Mouse (Mus musculus): ENCODE data around the gene Gm17268. TPM values are rescaled to one million over a fixed set of nuclear protein-coding genes. Genes with fewer than 3 reads are reported as not detected.
A peak's percentile ranks its signal among the peaks of the same experiment; 100 is the strongest.

Gene Gm17268
- total RNA-seq, 2 experiments from 2014 or later = not detected

DNA sequence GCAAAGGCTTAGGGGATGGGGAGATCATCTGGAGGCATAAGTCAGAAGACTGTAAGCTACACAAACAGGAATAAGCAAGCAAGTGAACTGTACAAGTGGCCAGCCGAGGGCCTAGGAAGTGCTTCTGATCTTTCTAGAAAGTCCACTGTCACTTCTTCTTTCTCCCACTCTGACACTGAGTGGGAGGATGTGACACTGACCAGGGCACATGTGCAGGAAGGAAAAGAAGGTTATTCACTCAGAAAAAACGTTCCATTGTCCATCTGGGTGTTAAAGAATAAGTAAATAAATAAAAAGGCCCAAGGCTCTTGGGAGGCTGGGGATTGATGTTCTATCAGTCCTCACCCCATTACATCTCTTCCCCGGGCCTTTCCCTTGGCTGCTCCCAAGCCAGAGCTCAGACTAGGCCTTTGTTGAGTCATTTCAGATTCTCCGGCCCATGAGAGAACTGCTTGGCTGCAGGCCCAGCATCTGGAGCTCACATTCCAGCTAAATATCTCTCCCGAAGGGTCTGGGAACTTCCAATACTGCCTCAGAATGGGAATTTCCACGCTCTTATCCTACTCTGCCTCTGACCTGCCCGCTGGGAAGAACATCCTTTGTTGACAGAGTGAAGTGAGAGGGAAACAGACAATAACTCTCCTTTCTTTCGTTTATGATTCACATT is 5.6 kb downstream of the Gm17268 start:
- intact Hi-C loops (cut with DNase I) = no loop called here
- peak; percentile 80 to 84 for DNase-seq

DNA sequence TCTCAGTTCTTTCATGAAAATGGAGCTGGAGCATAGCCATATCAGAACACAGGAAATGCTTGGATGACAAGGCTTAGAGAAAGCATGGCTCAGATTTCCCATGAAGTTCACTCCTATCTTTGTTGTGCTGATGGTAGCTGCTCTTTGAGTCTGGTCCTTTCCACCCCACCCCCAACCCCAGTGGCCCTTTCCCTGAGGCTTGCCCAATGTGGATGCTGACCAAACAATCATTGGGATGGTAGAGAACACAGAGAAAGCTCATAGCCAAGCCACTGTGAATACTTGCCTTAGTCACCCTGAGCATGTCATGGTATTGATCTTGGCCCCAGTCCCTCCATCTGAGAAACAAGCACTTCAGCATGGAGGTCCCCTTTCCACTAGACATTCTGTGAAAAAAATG is 6.2 kb downstream of the Gm17268 start:
- intact Hi-C loops (cut with DNase I) = no loop called here
- DNase-seq = no peak

- intact Hi-C loops (cut with DNase I) = no loop called here
- no peak for DNase-seq
Observed at GRCm38 (mm10) chr11:82030171-82030570, 8.2 kb downstream of the Gm17268 start.

GRCm38 (mm10) chr11:82023769-82024168 is 14.6 kb downstream of the Gm17268 start:
- intact Hi-C loops (cut with DNase I) = no loop called here
- DNase-seq = no peak

DNA sequence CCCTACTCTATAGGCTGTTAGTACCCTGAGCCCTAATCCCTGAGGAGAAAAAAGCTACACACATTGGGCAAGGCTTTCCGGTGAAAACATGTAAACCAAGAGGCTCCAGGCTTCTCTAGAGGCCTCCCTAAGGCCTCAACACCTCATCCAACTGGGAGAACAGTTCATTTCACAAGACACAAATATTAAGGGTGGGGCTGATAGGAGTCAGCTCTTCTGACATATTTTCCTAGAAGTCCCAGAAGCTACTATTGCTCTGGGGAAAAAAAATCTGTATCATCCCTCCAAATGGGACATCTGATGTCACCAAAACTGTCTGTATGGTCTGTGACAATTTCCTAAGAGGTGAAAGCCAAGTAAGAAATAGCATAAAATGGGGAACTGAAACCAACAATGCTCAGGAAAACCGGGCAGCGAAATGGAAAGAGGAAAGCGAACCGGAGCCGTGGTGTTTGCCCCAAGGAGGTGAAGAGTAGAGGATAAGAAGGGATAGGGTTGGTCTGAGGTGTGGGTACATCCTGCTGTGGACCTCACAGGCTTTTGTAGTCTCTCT is 15.8 kb downstream of the Gm17268 start:
- intact Hi-C loops (cut with DNase I) = no loop called here
- DNase-seq = no peak

GRCm38 (mm10) chr11:82021406-82021805 is 17.0 kb downstream of the Gm17268 start:
- intact Hi-C loops (cut with DNase I) = no loop called here
- DNase-seq = no peak

GRCm38 (mm10) chr11:82019793-82020192 is 18.6 kb downstream of the Gm17268 start:
- intact Hi-C loops (cut with DNase I) = no loop called here
- DNase-seq = no peak

DNA sequence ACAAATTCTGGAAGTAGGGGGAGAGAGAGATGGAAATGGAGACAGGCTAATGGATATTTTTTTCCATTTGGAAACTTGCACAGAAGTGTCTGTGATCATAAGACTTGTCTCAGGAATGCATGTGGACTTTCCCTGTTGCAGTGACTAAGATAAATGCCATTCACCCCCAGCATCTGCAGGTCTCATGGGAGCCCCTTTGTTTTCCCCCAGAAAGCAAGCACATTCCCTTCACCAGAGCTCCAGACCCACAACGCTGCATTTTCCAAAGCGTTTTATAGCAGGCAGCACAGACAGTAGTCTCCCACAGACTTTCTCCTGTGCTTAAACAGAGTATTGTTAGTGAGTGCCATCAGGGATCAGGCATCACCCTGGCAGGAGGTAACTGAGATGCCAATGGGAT is 19.0 kb downstream of the Gm17268 start:
- intact Hi-C loops (cut with DNase I) = no loop called here
- DNase-seq = no peak

DNA sequence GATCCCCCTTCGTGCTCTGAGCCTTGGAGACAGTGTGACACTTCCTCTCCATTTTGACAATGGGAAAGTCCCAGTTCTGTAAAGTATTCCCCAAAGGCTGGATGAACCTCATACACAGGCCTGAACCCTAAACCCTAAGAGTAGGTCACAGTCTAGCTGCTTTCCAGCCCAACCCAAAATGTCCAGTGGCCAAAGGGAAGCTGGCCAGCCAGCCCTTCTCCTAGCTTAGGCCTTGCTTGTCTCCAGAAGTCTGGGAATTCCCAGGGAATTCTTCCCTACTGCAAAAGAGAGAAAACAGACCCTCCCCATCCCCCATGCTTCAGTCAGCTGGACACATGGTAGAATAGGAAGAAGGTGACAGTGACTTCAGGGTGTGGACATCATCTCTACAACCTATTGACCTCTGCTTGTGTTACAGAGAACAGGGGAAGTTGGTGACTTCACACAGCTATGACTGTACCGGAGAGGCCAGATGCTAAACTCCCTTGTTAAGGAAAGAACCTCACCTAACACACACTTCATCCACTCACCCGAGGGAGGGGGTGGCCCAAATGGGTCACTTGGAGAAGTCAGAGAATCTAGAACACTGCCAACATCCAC is 22.1 kb downstream of the Gm17268 start:
- intact Hi-C loops (cut with DNase I) = no loop called here
- peak; percentile 40 to 52 for DNase-seq

DNA sequence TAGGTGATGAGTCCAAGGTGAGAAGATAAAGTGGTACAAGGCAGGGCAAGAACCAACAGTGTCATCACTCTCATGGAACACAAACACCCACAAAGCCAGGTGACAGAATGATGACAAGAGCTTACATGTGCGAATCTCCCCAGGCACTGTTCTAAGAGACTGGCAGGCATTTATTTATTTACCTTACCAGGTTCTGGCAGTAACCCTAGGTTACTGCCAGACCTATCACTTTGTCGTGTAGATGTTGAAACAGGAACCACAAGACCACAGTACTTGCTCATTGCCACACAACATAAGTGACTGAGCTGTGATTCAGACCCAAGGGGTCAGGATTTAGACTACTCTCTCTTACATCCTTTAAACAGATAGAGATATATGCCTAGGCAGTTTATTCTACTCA is 23.3 kb downstream of the Gm17268 start:
- intact Hi-C loops (cut with DNase I) = no loop called here
- no peak for DNase-seq

DNA sequence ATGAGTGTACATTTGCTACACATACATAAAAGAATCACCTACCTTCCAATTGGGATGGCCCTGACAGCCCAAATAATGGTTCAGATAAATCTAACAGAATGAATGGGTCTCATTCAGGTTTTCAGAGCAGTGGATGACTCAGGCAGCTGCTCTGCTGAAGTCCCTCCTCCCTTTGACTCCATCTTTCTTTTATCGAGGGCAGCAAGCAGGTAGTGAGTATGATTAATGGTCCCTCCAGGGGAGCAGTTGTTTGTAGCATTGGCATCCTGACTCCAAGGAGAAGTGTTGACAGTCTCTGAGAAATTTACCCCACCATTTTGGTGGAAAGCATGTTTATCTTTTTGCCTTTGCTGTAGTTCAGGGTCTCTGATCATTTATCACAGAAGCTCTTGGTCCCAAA is 24.6 kb downstream of the Gm17268 start:
- intact Hi-C loops (cut with DNase I) = no loop called here
- no peak for DNase-seq

GRCm38 (mm10) chr11:82011411-82012193 is 26.8 kb downstream of the Gm17268 start:
- DNase-seq = peak in 1 of 2 experiments; percentile 38
- intact Hi-C loops (cut with DNase I) = no loop called here

GRCm38 (mm10) chr11:82010115-82010514 is 28.2 kb downstream of the Gm17268 start:
- DNase-seq = no peak
- intact Hi-C loops (cut with DNase I) = no loop called here

GRCm38 (mm10) chr11:82006796-82007423 is 31.5 kb downstream of the Gm17268 start:
- DNase-seq = peak; percentile 77 to 78
- intact Hi-C loops (cut with DNase I) = no loop called here

- intact Hi-C loops (cut with DNase I) = no loop called here
- no peak for DNase-seq
Observed at GRCm38 (mm10) chr11:82004810-82005209, 33.6 kb downstream of the Gm17268 start.

- intact Hi-C loops (cut with DNase I) = no loop called here
- no peak for DNase-seq
Observed at GRCm38 (mm10) chr11:82000581-82000980, 37.8 kb downstream of the Gm17268 start.

DNA sequence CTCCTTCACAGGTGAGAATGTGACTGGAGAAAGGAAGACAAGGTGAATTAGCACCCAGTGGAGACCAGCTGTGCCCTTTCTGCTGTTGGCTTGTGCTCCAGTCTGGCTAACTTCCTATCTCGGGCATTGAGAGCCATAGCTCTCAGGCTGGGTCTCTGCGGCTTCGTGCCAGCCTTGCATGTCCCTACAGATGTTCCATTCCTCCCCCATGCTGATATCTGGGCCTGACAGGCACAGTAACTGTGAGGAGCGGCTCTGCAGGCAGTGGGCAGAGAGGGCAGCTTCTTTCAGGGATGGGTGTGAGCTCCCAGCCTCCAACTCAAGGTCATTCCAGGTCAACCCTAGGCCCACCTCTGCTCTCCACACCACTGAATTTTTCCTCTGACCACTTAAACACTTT is 38.9 kb downstream of the Gm17268 start:
- intact Hi-C loops (cut with DNase I) = loop anchor here (5.0 kb wide), 1 partner anchor 38 kb away; the partner anchor contains the start of genes Ccl2 and Gm17268

GRCm38 (mm10) chr11:81998646-81999045 is 39.7 kb downstream of the Gm17268 start:
- intact Hi-C loops (cut with DNase I) = loop anchor here (5.0 kb wide), 1 partner anchor 39 kb away; the partner anchor contains the start of genes Ccl2 and Gm17268

More for the DNA sequence above, 38.9 kb downstream of the Gm17268 start:
- DNase-seq = no peak

DNA sequence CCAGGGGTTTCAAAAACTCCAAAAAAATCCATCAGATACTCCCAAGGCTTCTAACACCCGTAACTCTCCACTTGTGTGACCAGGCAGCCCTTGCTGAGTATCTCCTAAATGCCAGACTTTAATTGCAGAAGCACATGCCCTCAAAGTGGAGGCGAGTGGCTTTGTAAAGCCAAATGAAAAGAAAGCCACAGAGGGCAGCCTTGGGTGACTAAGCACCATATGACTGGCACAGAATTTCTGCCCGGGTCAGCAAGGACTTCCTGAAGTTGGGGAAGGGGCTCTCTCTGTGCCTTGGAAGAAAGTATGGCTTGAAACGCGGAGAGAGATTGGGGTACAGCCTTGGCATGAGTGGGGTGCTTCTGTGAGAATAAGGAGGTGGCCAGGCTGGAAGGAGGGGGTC is 41.3 kb downstream of the Gm17268 start:
- intact Hi-C loops (cut with DNase I) = loop anchor here (5.0 kb wide), 1 partner anchor 40 kb away; the partner anchor contains the start of genes Ccl2 and Gm17268

More at GRCm38 (mm10) chr11:81998646-81999045, 39.7 kb downstream of the Gm17268 start:
- no peak for DNase-seq

DNA sequence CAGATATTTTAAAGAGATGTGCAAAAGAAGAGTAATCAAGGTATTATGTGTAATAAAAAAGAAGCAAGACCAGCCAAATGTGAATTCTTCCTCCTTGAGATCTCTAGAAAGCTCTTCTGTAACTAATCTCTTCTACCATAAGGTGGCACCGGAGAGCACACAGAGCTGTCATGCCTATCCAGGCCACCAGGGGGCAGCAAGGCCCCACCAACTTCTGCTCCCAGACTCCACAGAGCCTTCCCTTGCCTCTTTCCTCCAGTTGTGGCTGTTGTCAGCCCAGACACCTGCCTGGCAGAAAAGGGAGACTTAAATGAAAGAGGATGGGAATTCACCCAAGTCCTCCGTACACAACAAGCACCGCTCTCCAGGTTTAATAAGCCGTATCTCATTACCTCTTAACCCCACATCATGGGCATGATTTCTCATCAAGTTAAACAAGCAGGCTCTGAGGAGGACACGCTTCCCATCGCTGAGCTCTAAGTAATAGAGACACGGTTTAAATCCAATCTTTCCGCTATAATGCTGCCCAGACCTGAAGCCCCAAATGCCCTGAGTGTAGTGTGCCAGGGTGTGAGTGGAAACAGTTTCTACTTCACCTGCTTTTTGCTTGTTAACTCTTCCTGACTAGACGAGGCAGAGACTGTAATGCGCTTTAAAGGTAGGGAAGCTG is 42.1 kb downstream of the Gm17268 start:
- intact Hi-C loops (cut with DNase I) = loop anchor here (1.0 to 5.0 kb wide), 2 partner anchors 41 to 181 kb away; partner anchors contain the start of genes Ccl2 and Gm17268

More for the DNA sequence above, 41.3 kb downstream of the Gm17268 start:
- DNase-seq = no peak

More for the DNA sequence above, 42.1 kb downstream of the Gm17268 start:
- peak; percentile 77 to 80 for DNase-seq

All from heart, postnatal 14 days (tissue).